Comparison of ENCODE assay signal across 8 mouse cellular contexts in the genomic region with DNA sequence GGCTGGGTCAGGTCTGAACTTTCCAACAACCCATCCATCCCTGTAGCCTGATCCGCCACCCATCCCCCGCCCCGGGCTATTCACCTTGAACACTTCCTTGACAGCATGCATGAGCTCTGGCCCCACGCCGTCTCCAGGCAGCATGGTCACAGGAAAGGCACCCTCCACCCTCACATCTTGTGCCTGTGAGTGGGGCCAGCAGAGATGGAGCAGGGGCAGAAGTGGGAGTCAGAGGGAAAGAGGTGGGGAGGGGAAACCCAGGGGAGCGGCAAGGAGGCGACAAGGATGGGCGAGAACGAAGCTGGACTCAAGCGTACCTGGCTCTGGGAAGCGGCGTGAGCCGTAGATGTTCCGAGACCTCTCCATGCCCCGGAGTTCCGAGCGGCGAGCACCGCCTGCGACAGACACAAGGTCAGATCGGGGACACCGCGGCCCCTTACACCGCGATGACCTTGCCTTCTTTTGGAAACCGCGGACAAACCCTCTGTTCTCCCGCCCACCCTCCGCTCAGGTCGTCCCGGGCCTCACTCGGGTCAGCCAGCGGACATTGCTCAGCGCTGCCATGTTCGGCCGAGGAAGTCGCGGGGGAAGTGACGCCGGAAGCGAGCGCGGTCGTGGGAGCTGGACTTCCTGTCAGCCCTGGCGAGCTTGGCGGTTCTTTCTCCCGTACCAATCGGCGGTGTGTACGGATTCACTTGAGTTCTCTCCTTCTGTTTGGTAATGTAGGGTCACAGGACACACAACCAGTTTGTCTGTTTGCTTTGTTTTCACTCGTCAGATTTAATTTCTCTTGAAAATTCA. TPM values are rescaled to one million over a fixed set of nuclear protein-coding genes. Genes with fewer than 3 reads are reported as not detected.
DNase-seq lines count a peak whose midpoint lies in the region; ATAC-seq lines count a peak whose summit lies in the region.

Idh3b (minus strand) TSS at position 694 of the 801 bp plus-strand sequence.

- H3K4me2 ChIP-seq in embryonic facial prominence, embryonic 11.5 days (ENCODE audit: low read depth, low read length) = peak within 1 kb of the TSS; percentile 93
- H3K4me2 ChIP-seq in midbrain, embryonic 11.5 days = peak within 1 kb of the TSS; percentile 94

- ATAC-seq in embryonic facial prominence, embryonic 11.5 days (replicated peaks; ENCODE audit: insufficient number of reproducible peaks, low FRiP score, low TSS enrichment, low read depth) = peak; percentile 82
- peak; percentile 92 for ATAC-seq in midbrain, embryonic 11.5 days (ENCODE audit: low FRiP score)

- peak within 1 kb of the TSS; percentile 86 for H3K9ac ChIP-seq in embryonic facial prominence, embryonic 11.5 days (replicated peaks; ENCODE audit: low read length)
- peak within 1 kb of the TSS; percentile 80 for H3K9ac ChIP-seq in midbrain, embryonic 11.5 days (ENCODE audit: low read length)

- H3K36me3 ChIP-seq in embryonic facial prominence, embryonic 11.5 days (replicated peaks; ENCODE audit: control insufficient read depth, insufficient read depth, low read depth, low read length) = peaks cover 4% of the 10 kb centered on the region
- H3K36me3 ChIP-seq in midbrain, embryonic 11.5 days (ENCODE audit: control insufficient read depth, insufficient read depth, low read length) = peaks cover 4% of the 10 kb centered on the region; the same call in 1 of the 2 replicates

- intact Hi-C loops in left cerebral cortex, postnatal 4 days (cut with DNase I) = loop anchor here (5.0 kb wide), 1 partner anchor 423 kb away; no protein-coding TSS in a partner anchor

- DNase-seq in adrenal gland, postnatal 25 days = peak; percentile 91
- DNase-seq in embryonic facial prominence, embryonic 11.5 days (ENCODE audit: low spot score) = peak; percentile 92
- peak; percentile 99 for DNase-seq in heart, adult 11 months
- DNase-seq in kidney, adult 11 months = peak; percentile 84
- DNase-seq in left cerebral cortex, postnatal 4 days = peak; percentile 90
- DNase-seq in midbrain, embryonic 11.5 days (ENCODE audit: low spot score, missing footprints) = peak; percentile 98
- peak; percentile 87 for DNase-seq in right cerebral cortex, postnatal 4 days
- DNase-seq in yolk sac, embryonic 10.5 days (ENCODE audit: low spot score) = peak; percentile 87

- H3K9me3 ChIP-seq in embryonic facial prominence, embryonic 11.5 days (replicated peaks; ENCODE audit: control insufficient read depth, low read length) = no peaks in the 10 kb centered on the region
- H3K9me3 ChIP-seq in midbrain, embryonic 11.5 days (ENCODE audit: control insufficient read depth, low read length) = no peaks in the 10 kb centered on the region

- peak within 1 kb of the TSS; percentile 84 for H3K4me3 ChIP-seq in embryonic facial prominence, embryonic 11.5 days (ENCODE audit: low read depth, low read length)
- peak within 1 kb of the TSS; percentile 68 for H3K4me3 ChIP-seq in midbrain, embryonic 11.5 days (ENCODE audit: low read depth, low read length)

- no peaks in the 10 kb centered on the region for H3K4me1 ChIP-seq in embryonic facial prominence, embryonic 11.5 days (ENCODE audit: control insufficient read depth, insufficient read depth, low read length)
- peaks cover 10% of the 10 kb centered on the region for H3K4me1 ChIP-seq in midbrain, embryonic 11.5 days (ENCODE audit: control insufficient read depth, insufficient read depth, low read length)

- H3K27me3 ChIP-seq in embryonic facial prominence, embryonic 11.5 days (ENCODE audit: control insufficient read depth, insufficient read depth, low read length) = no peaks in the 10 kb centered on the region
- no peaks in the 10 kb centered on the region for H3K27me3 ChIP-seq in midbrain, embryonic 11.5 days (ENCODE audit: control insufficient read depth, insufficient read depth, low read length)

- WGBS in embryonic facial prominence, embryonic 11.5 days = under 1% methylated on average over 46 of the region's 51 CpGs
- WGBS in midbrain, embryonic 11.5 days = 1% methylated on average over 50 of the region's 51 CpGs

- 0 out of 2 replicates have a peak within 1 kb of the TSS, but pooled peaks have one; percentile 23 for H3K27ac ChIP-seq in embryonic facial prominence, embryonic 11.5 days (replicated peaks; ENCODE audit: low read depth, low read length)
- H3K27ac ChIP-seq in midbrain, embryonic 11.5 days (ENCODE audit: low read depth, low read length) = no peak within 1 kb of the TSS

RNA-seq across cellular contexts. Expression of gene Idh3b, which starts in this region (rescaled TPM):
- 319 and 388 TPM in 2 replicates for total RNA-seq in adrenal gland, postnatal 25 days (2021)
- 145 and 160 TPM in 2 replicates for polyA plus RNA-seq in embryonic facial prominence, embryonic 11.5 days (2014; fragmentation: Nextera tagmentation; extraction: Ambion mirVana)
- 100 to 1,000 TPM; 143 to 150 TPM for total RNA-seq in left cerebral cortex, postnatal 4 days (2021)
- polyA plus RNA-seq in midbrain, embryonic 11.5 days (2014; fragmentation: Nextera tagmentation; extraction: Ambion mirVana) = 145 and 150 TPM in 2 replicates
